Mouse (Mus musculus): Measurements from ENCODE around the gene Dapl1. TPM values are rescaled to one million over a fixed set of nuclear protein-coding genes. Genes with fewer than 3 reads are reported as not detected.

The Dapl1 gene
- total and polyA plus RNA-seq, 2 experiments: not detected

GRCm38 (mm10) chr2:59452102-59452501 lies 32.4 kb upstream of the Dapl1 start:
- 50% methylated on average over 3 of the region's 3 CpGs for WGBS

GRCm38 (mm10) chr2:59462086-59462485 lies 22.4 kb upstream of the Dapl1 start:
- no peaks in the 10 kb centered on the region for H3K79me2 ChIP-seq (ENCODE audit: control insufficient read depth, insufficient read depth, low read length)
- H3K27me3 ChIP-seq (ENCODE audit: control insufficient read depth, insufficient read depth, low read length): no peaks in the 10 kb centered on the region
- TF ChIP-seq POLR2A (IDR thresholded peaks at IDR 0.05; ENCODE audit: extremely low read depth, insufficient read depth, low read length): no peak
- no peak for TF ChIP-seq CTCF (IDR thresholded peaks at IDR 0.05; ENCODE audit: low read depth, low read length)
- 67% methylated on average over 6 of the region's 6 CpGs for WGBS
- no peak overlapping the region for H3K9ac ChIP-seq (ENCODE audit: low read depth, low read length)
- no peaks in the 10 kb centered on the region for H3K36me3 ChIP-seq (ENCODE audit: control insufficient read depth, insufficient read depth, low read length)
- no peak overlapping the region for H3K27ac ChIP-seq (replicated peaks; ENCODE audit: insufficient read depth, low read depth, low read length)
- no peak for DNase-seq (ENCODE audit: extremely low read depth, low read depth, low spot score)
- H3K4me3 ChIP-seq (ENCODE audit: insufficient read depth, low read depth, low read length): no peak overlapping the region
- peaks cover 5% of the 10 kb centered on the region; the same call in 1 of the 2 replicates for H3K4me1 ChIP-seq (ENCODE audit: control insufficient read depth, insufficient read depth, low read length)

More at GRCm38 (mm10) chr2:59452102-59452501, 32.4 kb upstream of the Dapl1 start:
- no peaks in the 10 kb centered on the region for H3K27me3 ChIP-seq (ENCODE audit: control insufficient read depth, insufficient read depth, low read length)
- no peaks in the 10 kb centered on the region for H3K36me3 ChIP-seq (ENCODE audit: control insufficient read depth, insufficient read depth, low read length)
- no peak overlapping the region for H3K9ac ChIP-seq (ENCODE audit: low read depth, low read length)
- no peak for DNase-seq (ENCODE audit: extremely low read depth, low read depth, low spot score)
- TF ChIP-seq POLR2A (IDR thresholded peaks at IDR 0.05; ENCODE audit: extremely low read depth, insufficient read depth, low read length) (no peak), CTCF (IDR thresholded peaks at IDR 0.05; ENCODE audit: low read depth, low read length) (no peak)
- H3K4me1 ChIP-seq (ENCODE audit: control insufficient read depth, insufficient read depth, low read length): peaks cover 6% of the 10 kb centered on the region
- no peaks in the 10 kb centered on the region for H3K79me2 ChIP-seq (ENCODE audit: control insufficient read depth, insufficient read depth, low read length)
- H3K4me3 ChIP-seq (ENCODE audit: insufficient read depth, low read depth, low read length): no peak overlapping the region
- H3K27ac ChIP-seq (replicated peaks; ENCODE audit: insufficient read depth, low read depth, low read length): no peak overlapping the region

DNA sequence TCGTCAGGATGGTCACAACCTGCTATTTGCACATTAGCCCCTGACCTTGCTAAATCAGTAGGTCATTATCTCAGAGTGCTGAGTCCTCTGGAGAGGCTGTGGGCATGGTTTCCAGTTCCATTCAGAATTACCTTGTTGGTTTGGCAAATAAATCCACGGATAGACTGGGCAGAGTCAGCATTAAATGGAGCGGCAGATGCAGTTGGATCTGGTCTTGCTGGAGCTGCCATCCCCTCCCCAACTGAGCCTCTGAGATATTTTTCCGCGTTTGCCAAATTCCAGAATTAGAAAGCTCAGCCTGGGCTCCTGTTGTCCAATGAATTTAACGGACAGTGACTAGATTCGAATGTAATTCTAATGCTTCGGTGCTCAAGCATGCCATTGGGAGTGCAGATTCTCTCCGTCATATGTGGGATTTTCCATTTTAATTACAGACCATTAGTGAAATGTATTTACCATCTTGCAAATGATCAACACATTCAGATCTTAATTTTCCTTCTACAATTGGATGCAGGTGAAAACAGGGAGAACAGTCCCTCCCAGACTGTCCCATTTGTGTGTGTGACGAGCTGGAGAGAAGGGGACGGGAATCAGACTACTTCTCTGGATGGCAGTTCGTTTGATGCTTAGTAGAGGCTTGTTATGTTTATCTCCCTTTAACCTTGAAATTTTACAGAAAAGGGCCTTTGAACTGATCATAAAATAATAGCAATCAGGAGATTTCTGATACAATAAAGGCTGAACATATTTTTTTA lies 20.8 kb upstream of the Dapl1 start:
- TF ChIP-seq CTCF (IDR thresholded peaks at IDR 0.05; ENCODE audit: low read depth, low read length): no peak
- TF ChIP-seq POLR2A (IDR thresholded peaks at IDR 0.05; ENCODE audit: extremely low read depth, insufficient read depth, low read length): no peak
- Histone ChIP-seq H3K36me3 (ENCODE audit: control insufficient read depth, insufficient read depth, low read length) (no peaks in the 10 kb centered on the region), H3K4me1 (ENCODE audit: control insufficient read depth, insufficient read depth, low read length) (peaks cover 5% of the 10 kb centered on the region; the same call in 1 of the 2 replicates), H3K4me3 (ENCODE audit: insufficient read depth, low read depth, low read length) (no peak overlapping the region), H3K9ac (ENCODE audit: low read depth, low read length) (no peak overlapping the region), H3K79me2 (ENCODE audit: control insufficient read depth, insufficient read depth, low read length) (no peaks in the 10 kb centered on the region), H3K27ac (replicated peaks; ENCODE audit: insufficient read depth, low read depth, low read length) (no peak overlapping the region), H3K27me3 (ENCODE audit: control insufficient read depth, insufficient read depth, low read length) (no peaks in the 10 kb centered on the region)
- DNase-seq (ENCODE audit: extremely low read depth, low read depth, low spot score): no peak
- 84% methylated on average over 12 of the region's 12 CpGs for WGBS

GRCm38 (mm10) chr2:59465671-59466070 lies 18.8 kb upstream of the Dapl1 start:
- DNase-seq (ENCODE audit: extremely low read depth, low read depth, low spot score): peak; percentile 71
- Histone ChIP-seq H3K27ac (replicated peaks; ENCODE audit: insufficient read depth, low read depth, low read length) (0 out of 2 replicates have a peak overlapping the region, but pooled peaks have one; percentile 4), H3K79me2 (ENCODE audit: control insufficient read depth, insufficient read depth, low read length) (no peaks in the 10 kb centered on the region), H3K36me3 (ENCODE audit: control insufficient read depth, insufficient read depth, low read length) (no peaks in the 10 kb centered on the region), H3K4me1 (ENCODE audit: control insufficient read depth, insufficient read depth, low read length) (peaks cover 5% of the 10 kb centered on the region; the same call in 1 of the 2 replicates), H3K4me3 (ENCODE audit: insufficient read depth, low read depth, low read length) (no peak overlapping the region), H3K9ac (ENCODE audit: low read depth, low read length) (no peak overlapping the region), H3K27me3 (ENCODE audit: control insufficient read depth, insufficient read depth, low read length) (no peaks in the 10 kb centered on the region)
- TF ChIP-seq CTCF (IDR thresholded peaks at IDR 0.05; ENCODE audit: low read depth, low read length) (no peak), POLR2A (IDR thresholded peaks at IDR 0.05; ENCODE audit: extremely low read depth, insufficient read depth, low read length) (no peak)
- WGBS: 20% methylated on average over 5 of the region's 5 CpGs

DNA sequence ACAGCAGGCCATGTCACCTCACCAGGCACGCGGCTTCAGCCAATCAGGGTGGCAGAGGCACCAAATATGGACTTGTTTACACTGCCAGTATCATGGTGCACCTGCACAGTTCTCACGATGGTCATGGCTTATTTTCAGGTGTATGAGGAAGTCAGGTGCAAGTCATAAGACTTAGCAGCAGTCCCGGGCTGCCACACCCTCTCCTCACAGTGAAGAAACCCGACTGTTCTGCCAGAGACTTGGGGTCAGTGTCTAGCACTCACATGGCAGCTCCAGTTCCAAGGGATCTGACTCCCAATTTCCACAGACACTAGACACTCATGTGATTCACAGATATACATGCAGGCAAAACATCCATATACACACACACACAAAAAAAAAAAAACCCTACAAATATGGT lies 18.1 kb upstream of the Dapl1 start:
- Histone ChIP-seq H3K4me3 (ENCODE audit: insufficient read depth, low read depth, low read length) (no peak overlapping the region), H3K36me3 (ENCODE audit: control insufficient read depth, insufficient read depth, low read length) (no peaks in the 10 kb centered on the region), H3K27me3 (ENCODE audit: control insufficient read depth, insufficient read depth, low read length) (no peaks in the 10 kb centered on the region), H3K27ac (replicated peaks; ENCODE audit: insufficient read depth, low read depth, low read length) (no peak overlapping the region), H3K4me1 (ENCODE audit: control insufficient read depth, insufficient read depth, low read length) (peaks cover 5% of the 10 kb centered on the region; the same call in 1 of the 2 replicates), H3K9ac (ENCODE audit: low read depth, low read length) (no peak overlapping the region), H3K79me2 (ENCODE audit: control insufficient read depth, insufficient read depth, low read length) (no peaks in the 10 kb centered on the region)
- whole genome bisulfite sequencing: 75% methylated on average over 5 of the region's 5 CpGs
- no peak for DNase-seq (ENCODE audit: extremely low read depth, low read depth, low spot score)
- TF ChIP-seq CTCF (IDR thresholded peaks at IDR 0.05; ENCODE audit: low read depth, low read length): no peak
- no peak for TF ChIP-seq POLR2A (IDR thresholded peaks at IDR 0.05; ENCODE audit: extremely low read depth, insufficient read depth, low read length)

GRCm38 (mm10) chr2:59467085-59467484 lies 17.4 kb upstream of the Dapl1 start:
- Histone ChIP-seq H3K9ac (ENCODE audit: low read depth, low read length) (no peak overlapping the region), H3K27me3 (ENCODE audit: control insufficient read depth, insufficient read depth, low read length) (no peaks in the 10 kb centered on the region), H3K4me1 (ENCODE audit: control insufficient read depth, insufficient read depth, low read length) (peaks cover 5% of the 10 kb centered on the region; the same call in 1 of the 2 replicates), H3K36me3 (ENCODE audit: control insufficient read depth, insufficient read depth, low read length) (no peaks in the 10 kb centered on the region), H3K79me2 (ENCODE audit: control insufficient read depth, insufficient read depth, low read length) (no peaks in the 10 kb centered on the region), H3K4me3 (ENCODE audit: insufficient read depth, low read depth, low read length) (no peak overlapping the region), H3K27ac (replicated peaks; ENCODE audit: insufficient read depth, low read depth, low read length) (no peak overlapping the region)
- 86% methylated on average over 4 of the region's 4 CpGs for WGBS
- DNase-seq (ENCODE audit: extremely low read depth, low read depth, low spot score): no peak
- TF ChIP-seq POLR2A (IDR thresholded peaks at IDR 0.05; ENCODE audit: extremely low read depth, insufficient read depth, low read length): no peak
- no peak for TF ChIP-seq CTCF (IDR thresholded peaks at IDR 0.05; ENCODE audit: low read depth, low read length)

Measured in liver, adult 2 months (tissue).